Mouse (Mus musculus) gastrocnemius, adult 8-10 months (tissue): ENCODE measurements at regions not wholly inside any gene's neighbourhood (a gene's known extent, or its start where the extent isn't known, plus 50 kb on each side); places are given as distances from the start of the nearest gene placed in this dataset.
A peak's percentile ranks its signal among the peaks of the same experiment; 100 is the strongest.
"Not testable (repeated sequence)": the region's sequence is repeated elsewhere in the genome, so short reads cannot be mapped to it uniquely, and the experiment has no call there.

Experiments
- DNase-seq, 2 experiments: peaks; one replicate each; pipeline ENCODE4 v3.0.0; 2022; ENCODE audit warnings: low spot score in 2 of 2

- DNase-seq: no peak
Measured at GRCm38 (mm10) chr17:14144082-14144481, 60.0 kb downstream of the Dact2 start.

- DNase-seq: no peak
Measured at GRCm38 (mm10) chr17:14141669-14142068, 62.4 kb downstream of the Dact2 start.

- DNase-seq: no peak
Measured at GRCm38 (mm10) chr17:14140266-14140665, 63.8 kb downstream of the Dact2 start.

- DNase-seq: no peak
Measured at GRCm38 (mm10) chr17:14138941-14139340, 65.2 kb downstream of the Dact2 start.

DNA sequence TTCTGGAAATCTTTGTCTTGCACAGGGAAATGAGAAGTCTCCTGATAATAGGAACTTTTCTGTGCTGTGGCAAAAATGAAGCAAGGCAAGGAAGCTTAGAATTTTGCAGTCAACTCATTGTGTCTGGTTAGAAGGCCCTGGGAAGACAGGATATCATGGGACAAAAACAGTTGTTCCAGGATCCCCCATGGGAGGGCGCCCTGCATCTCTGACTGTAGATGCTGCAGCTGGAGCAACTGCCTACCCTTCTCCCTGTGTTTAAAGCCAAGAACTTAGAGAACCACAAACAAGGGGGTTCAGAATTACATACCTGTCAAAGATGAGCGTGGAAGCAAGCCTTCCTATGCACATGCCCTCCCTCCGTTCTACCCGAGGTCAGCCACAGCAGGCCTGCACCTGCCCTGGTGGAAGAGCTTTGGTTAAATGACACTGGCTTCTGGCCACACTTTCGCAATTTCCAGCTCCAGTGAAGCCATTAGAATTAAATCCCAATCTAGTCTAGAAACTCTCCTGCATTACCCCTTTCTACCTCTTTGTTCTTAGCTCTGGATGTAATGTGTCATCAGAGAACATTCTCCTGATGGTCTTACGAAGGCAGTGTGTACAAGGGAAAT, 67.3 kb downstream of the Dact2 start:
- peak; percentile 51 to 53 for DNase-seq

DNA sequence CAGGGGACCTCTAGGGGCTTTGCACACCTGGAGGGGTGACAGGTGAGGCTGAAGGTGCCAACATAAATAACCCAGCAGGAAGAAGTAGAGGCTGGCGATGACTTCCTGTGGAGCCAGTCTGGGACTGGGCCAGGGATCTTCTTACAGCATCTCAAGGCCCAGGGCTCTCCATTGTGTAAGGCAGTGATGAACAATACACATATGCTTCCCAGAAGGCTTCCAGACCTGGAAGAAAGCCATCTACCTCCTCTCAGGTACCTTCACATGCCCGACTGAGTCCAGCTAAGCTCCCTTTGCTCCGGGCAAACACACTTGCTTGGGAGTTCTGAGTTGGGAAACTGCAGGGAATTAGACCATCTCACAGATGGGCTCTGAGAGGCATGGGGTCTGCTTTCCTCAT, 69.5 kb downstream of the Dact2 start:
- DNase-seq: no peak

- DNase-seq: no peak
Measured at GRCm38 (mm10) chr17:14133986-14134385, 70.1 kb downstream of the Dact2 start.

GRCm38 (mm10) chr17:14127031-14127430, 67.7 kb upstream of the Gm7358 start:
- DNase-seq: not testable (repeated sequence)

DNA sequence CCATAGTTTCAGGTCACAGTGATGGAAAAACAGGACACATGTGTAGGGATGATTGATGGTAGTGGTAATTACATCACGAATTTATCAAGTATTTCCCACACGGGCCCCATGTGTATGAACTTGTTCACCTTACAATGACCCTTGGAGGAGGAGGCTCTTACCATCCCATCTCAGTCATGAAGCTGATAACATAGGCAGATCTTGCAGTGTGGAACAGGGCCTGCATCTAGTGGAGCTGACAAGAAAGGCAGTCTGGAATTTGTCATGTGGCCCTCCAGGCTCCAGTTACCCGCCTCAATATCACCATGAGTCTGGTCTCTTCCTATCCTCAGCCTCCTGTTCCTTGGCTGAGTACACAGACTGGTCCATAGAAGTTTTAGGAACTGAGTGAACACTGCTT, 59.5 kb upstream of the Gm7358 start:
- no peak for DNase-seq

GRCm38 (mm10) chr17:14116223-14116622, 56.9 kb upstream of the Gm7358 start:
- DNase-seq: no peak

GRCm38 (mm10) chr17:14114856-14115255, 55.5 kb upstream of the Gm7358 start:
- no peak for DNase-seq

- not testable (repeated sequence) for DNase-seq
Measured at GRCm38 (mm10) chr17:14111692-14112091, 52.4 kb upstream of the Gm7358 start.
